Mouse (Mus musculus): ENCODE measurements around the gene Fam214a. TPM values are rescaled to one million over a fixed set of nuclear protein-coding genes. Genes with fewer than 3 reads are reported as not detected.

Fam214a gene
- polyA plus RNA-seq (2014; fragmentation: Illumina TruSeq; extraction: RNeasy Lipid Tissue Mini Kit (QIAGEN cat#74804); ENCODE audit: low read depth, low replicate concordance): 21.7 TPM

DNA sequence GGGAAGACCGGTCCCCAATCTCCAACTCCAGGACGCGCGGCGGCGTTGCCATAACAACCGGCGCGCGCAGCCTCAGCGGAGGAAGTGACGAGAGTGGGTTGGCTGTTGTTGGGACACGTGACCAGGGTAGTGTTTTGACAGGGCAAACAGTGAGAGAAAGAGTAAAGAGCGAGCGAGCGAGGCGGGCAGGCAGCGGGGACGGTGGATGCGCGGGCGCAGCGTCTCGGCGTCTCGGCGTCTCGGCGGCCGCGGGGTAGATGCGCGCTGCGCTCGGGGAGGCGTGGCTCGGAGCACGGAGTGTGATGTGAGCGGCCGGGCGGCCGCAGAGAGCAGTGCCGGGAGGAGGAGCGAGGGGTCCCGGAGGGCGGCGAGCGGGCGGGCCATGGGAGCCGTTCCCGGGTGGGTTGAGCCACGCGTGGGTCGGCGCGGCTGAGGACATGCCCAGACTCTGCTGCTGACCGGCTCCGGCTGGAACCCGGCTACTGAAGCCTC, at the start of gene Fam214a:
TSS of gene Fam214a (plus strand) at position 129 of the 492 bp plus-strand sequence.

DNA sequence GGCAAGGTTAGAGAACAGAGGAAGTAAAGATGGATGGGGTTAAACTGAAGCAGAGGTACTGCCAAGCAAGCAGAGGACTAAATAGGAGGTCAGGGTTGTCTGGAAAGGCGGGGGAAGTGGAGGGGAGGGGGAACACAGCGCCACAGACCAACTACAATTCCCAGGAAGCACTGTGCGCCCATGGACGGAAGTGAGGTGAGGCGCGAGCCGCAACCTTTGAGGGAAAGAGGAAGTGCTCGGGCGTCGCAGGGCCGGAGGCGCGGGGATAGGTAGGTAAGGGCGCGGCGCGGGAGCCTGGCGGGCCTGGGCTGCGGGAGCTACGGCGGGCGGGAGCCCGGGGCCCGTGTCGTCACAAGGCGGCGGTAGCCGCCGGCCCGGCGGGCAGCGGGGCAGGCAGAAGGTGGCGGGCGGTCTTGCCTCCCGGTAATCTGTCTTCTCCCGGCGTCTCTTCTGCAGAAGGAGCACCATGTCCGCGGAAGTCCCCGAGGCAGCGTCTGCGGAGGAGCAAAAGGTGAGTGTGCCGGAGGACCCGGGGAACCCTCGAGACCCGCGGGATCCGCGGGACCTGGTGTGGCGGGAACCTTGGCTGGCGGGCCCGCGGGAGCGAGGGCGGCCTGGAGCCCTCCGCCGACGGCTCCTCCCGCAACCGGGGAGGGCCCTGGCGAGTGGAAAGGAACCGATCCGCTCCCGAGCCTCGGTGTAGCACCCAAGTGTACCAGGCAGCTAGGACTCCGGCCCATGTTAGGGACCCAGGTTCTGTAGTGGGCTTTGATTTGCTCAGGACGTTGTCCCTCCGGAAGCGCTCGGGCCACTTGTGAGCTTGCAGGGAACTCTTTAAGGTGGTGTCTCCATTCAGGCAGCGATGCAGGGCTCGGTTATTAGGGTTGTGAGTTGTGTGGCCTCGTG, 85.0 kb downstream of the Fam214a start, which contains the start of gene Arpp19:
TSS of gene Arpp19 (plus strand) at position 164 of the 906 bp plus-strand sequence.

DNA sequence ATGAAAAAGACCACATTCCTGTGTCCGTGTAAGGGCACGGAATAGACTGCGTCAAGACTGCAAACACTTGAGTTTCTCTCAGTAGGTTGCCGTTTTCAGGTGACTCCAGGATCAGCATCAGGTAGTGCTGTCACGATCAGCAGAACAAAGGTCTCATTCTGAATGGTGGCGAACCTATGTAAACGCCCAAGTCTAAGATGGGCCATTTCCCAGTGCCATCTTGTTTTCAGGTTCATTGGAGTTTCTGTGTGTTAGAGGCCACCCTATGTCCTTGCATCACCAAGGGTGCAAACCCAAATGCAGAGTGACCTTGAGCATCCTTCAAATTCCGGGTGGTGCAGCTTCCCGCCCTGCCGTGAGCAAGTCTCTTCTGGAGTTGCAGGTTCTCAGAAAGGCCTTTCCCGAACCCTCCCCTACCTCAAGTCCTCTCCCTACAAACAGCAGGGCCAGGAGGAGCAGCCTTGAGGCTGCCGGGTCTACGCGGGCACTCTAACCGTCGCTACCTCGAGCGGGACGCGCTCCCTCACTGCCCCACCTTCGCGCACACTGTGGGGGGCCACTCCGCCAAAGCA, 117.9 kb downstream of the Fam214a start, which contains the start of gene Myo5a:
TSS of gene Myo5a (plus strand) at position 559 of the 572 bp plus-strand sequence.

Other genes starting within 250 kb of the Fam214a start
- gene Onecut1, start 91.0 kb upstream of the Fam214a start, polyA plus RNA-seq (2014; fragmentation: Illumina TruSeq; extraction: RNeasy Lipid Tissue Mini Kit (QIAGEN cat#74804); ENCODE audit: low read depth, low replicate concordance): not detected
- 154 TPM for gene Arpp19, start 84.7 kb downstream of the Fam214a start, polyA plus RNA-seq (2014; fragmentation: Illumina TruSeq; extraction: RNeasy Lipid Tissue Mini Kit (QIAGEN cat#74804); ENCODE audit: low read depth, low replicate concordance)
- 5.9 TPM for gene Myo5a, start 118.1 kb downstream of the Fam214a start, polyA plus RNA-seq (2014; fragmentation: Illumina TruSeq; extraction: RNeasy Lipid Tissue Mini Kit (QIAGEN cat#74804); ENCODE audit: low read depth, low replicate concordance)